In genomic region chr17:24960852-24961715, GRCm38 (mm10) we compare ENCODE assay signal across 8 mouse cellular contexts. TPM values are rescaled to one million over a fixed set of nuclear protein-coding genes. Genes with fewer than 3 reads are reported as not detected.
DNase-seq lines count a peak whose midpoint lies in the region; ATAC-seq and TF ChIP-seq lines count a peak whose summit lies in the region.

No protein-coding gene starts in this region.

- TF ChIP-seq CTCF in testis, adult 2 months (IDR thresholded peaks at IDR 0.05; ENCODE audit: control insufficient read depth, insufficient read depth, insufficient replicate concordance, low read depth, low read length), result no peak

- H3K4me2 ChIP-seq in embryonic facial prominence, embryonic 15.5 days (replicated peaks), result peak overlapping the region; percentile 63
- peak overlapping the region; percentile 49 for H3K4me2 ChIP-seq in limb, embryonic 11.5 days (ENCODE audit: low read depth, severe bottlenecking)
- peak overlapping the region; percentile 76 for H3K4me2 ChIP-seq in neural tube, embryonic 15.5 days

- no peaks in the 10 kb centered on the region for H3K9me3 ChIP-seq in embryonic facial prominence, embryonic 15.5 days (replicated peaks)
- no peaks in the 10 kb centered on the region for H3K9me3 ChIP-seq in limb, embryonic 11.5 days (ENCODE audit: control insufficient read depth, low read length)
- no peaks in the 10 kb centered on the region for H3K9me3 ChIP-seq in neural tube, embryonic 15.5 days (replicated peaks)

- 11% methylated on average over 21 of the region's 21 CpGs for WGBS in embryonic facial prominence, embryonic 15.5 days
- WGBS in limb, embryonic 11.5 days, result 16% methylated on average over 21 of the region's 21 CpGs
- WGBS in neural tube, embryonic 15.5 days, result 14% methylated on average over 21 of the region's 21 CpGs

- DNase-seq in testis, postnatal 14 days (ENCODE audit: low spot score), result no peak
- DNase-seq in limb, embryonic 11.5 days (ENCODE audit: low spot score), result no peak
- DNase-seq in left cerebral cortex, postnatal 36 days (ENCODE audit: low spot score in 2 of 2), result no peak
- DNase-seq in left cerebral cortex, postnatal 25 days (ENCODE audit: low spot score in 2 of 2), result no peak
- no peak for DNase-seq in cerebellum, adult 9-11 months

- H3K4me3 ChIP-seq in testis, adult 2 months (ENCODE audit: control insufficient read depth, low read depth, low read length), result peak overlapping the region; percentile 66
- peak overlapping the region; percentile 97 for H3K4me3 ChIP-seq in embryonic facial prominence, embryonic 15.5 days (replicated peaks)
- H3K4me3 ChIP-seq in limb, embryonic 11.5 days (ENCODE audit: low read depth, low read length), result peak overlapping the region; percentile 93
- H3K4me3 ChIP-seq in neural tube, embryonic 15.5 days (replicated peaks), result peak overlapping the region; percentile 98

- 0 out of 2 replicates have a peak, but pooled peaks have one; percentile 8 for ATAC-seq in embryonic facial prominence, embryonic 15.5 days (ENCODE audit: insufficient number of reproducible peaks, low FRiP score, low TSS enrichment, low read depth)
- ATAC-seq in limb, embryonic 11.5 days (ENCODE audit: insufficient number of reproducible peaks, low FRiP score, low TSS enrichment, low read depth), result peak; percentile 49
- ATAC-seq in neural tube, embryonic 15.5 days (ENCODE audit: low FRiP score), result peak; percentile 29

- peaks cover 4% of the 10 kb centered on the region for H3K36me3 ChIP-seq in testis, adult 2 months (ENCODE audit: control insufficient read depth, insufficient read depth, low read length)
- peaks cover 47% of the 10 kb centered on the region for H3K36me3 ChIP-seq in embryonic facial prominence, embryonic 15.5 days
- peaks cover 29% of the 10 kb centered on the region; the same call in 1 of the 2 replicates for H3K36me3 ChIP-seq in limb, embryonic 11.5 days (ENCODE audit: control insufficient read depth, insufficient read depth, low read length)
- H3K36me3 ChIP-seq in neural tube, embryonic 15.5 days, result peaks cover 46% of the 10 kb centered on the region

- TF ChIP-seq POLR2A in testis, adult 2 months (IDR thresholded peaks at IDR 0.05; ENCODE audit: control insufficient read depth, low read depth, low read length), result no peak

- intact Hi-C loops in left cerebral cortex, postnatal 36 days (cut with DNase I), result loop anchor here (2.0 kb wide), 1 partner anchor 24 kb away; the partner anchor contains the start of gene Mapk8ip3
- intact Hi-C loops in left cerebral cortex, postnatal 25 days (cut with DNase I), result no loop called here

- no peaks in the 10 kb centered on the region for H3K27me3 ChIP-seq in testis, adult 2 months (ENCODE audit: control insufficient read depth, insufficient read depth, low read length)
- no peaks in the 10 kb centered on the region for H3K27me3 ChIP-seq in embryonic facial prominence, embryonic 15.5 days
- H3K27me3 ChIP-seq in limb, embryonic 11.5 days (ENCODE audit: control insufficient read depth, insufficient read depth, low read length), result no peaks in the 10 kb centered on the region
- H3K27me3 ChIP-seq in neural tube, embryonic 15.5 days (replicated peaks), result no peaks in the 10 kb centered on the region

- H3K27ac ChIP-seq in testis, adult 2 months (ENCODE audit: control insufficient read depth, insufficient read depth, low read depth, low read length), result peak overlapping the region; percentile 59
- H3K27ac ChIP-seq in embryonic facial prominence, embryonic 15.5 days (replicated peaks), result no peak overlapping the region
- no peak overlapping the region for H3K27ac ChIP-seq in limb, embryonic 11.5 days (replicated peaks; ENCODE audit: low read depth, low read length)
- peak overlapping the region; percentile 58 for H3K27ac ChIP-seq in neural tube, embryonic 15.5 days (replicated peaks)

- peaks cover 7% of the 10 kb centered on the region for H3K4me1 ChIP-seq in testis, adult 2 months (ENCODE audit: control insufficient read depth, insufficient read depth, low read length)
- peaks cover 11% of the 10 kb centered on the region for H3K4me1 ChIP-seq in embryonic facial prominence, embryonic 15.5 days
- peaks cover 5% of the 10 kb centered on the region; the same call in 1 of the 2 replicates for H3K4me1 ChIP-seq in limb, embryonic 11.5 days (ENCODE audit: control insufficient read depth, insufficient read depth, low read length)
- peaks cover 18% of the 10 kb centered on the region for H3K4me1 ChIP-seq in neural tube, embryonic 15.5 days

- H3K9ac ChIP-seq in embryonic facial prominence, embryonic 15.5 days, result peak overlapping the region; percentile 21; the same call in 1 of the 2 replicates
- H3K9ac ChIP-seq in limb, embryonic 11.5 days (ENCODE audit: low read length), result peak overlapping the region; percentile 17; the same call in 1 of the 2 replicates
- peak overlapping the region; percentile 31; the same call in 1 of the 2 replicates for H3K9ac ChIP-seq in neural tube, embryonic 15.5 days (replicated peaks)

RNA-seq across cellular contexts. Expression of gene Jpt2, which starts 0.6 kb away (rescaled TPM):
- 5.4 and 6.5 TPM in 2 replicates for polyA plus RNA-seq in testis, adult 2 months (2012; rRNA removed)
- polyA plus RNA-seq in embryonic facial prominence, embryonic 15.5 days (2015; fragmentation: Nextera tagmentation; extraction: Ambion mirVana), result 148 and 166 TPM in 2 replicates
- polyA plus RNA-seq in limb, embryonic 11.5 days (2014; fragmentation: Nextera tagmentation; extraction: Ambion mirVana), result 201 and 259 TPM in 2 replicates
- polyA plus RNA-seq in neural tube, embryonic 15.5 days (2015; fragmentation: Nextera tagmentation; extraction: Ambion mirVana), result 81.4 and 102 TPM in 2 replicates
- 1 to 10 TPM; 4.8 to 5.7 TPM for total RNA-seq in left cerebral cortex, postnatal 36 days (2021)
- total RNA-seq in left cerebral cortex, postnatal 25 days (2021), result 1 to 10 TPM; 5.5 to 5.6 TPM

RNA-seq across cellular contexts. Expression of gene Mapk8ip3, which starts 24.3 kb away (rescaled TPM):
- 60.2 and 62.6 TPM in 2 replicates for polyA plus RNA-seq in testis, adult 2 months (2012; rRNA removed)
- 36.4 and 38.3 TPM in 2 replicates for polyA plus RNA-seq in embryonic facial prominence, embryonic 15.5 days (2015; fragmentation: Nextera tagmentation; extraction: Ambion mirVana)
- 31.0 and 32.0 TPM in 2 replicates for polyA plus RNA-seq in limb, embryonic 11.5 days (2014; fragmentation: Nextera tagmentation; extraction: Ambion mirVana)
- polyA plus RNA-seq in neural tube, embryonic 15.5 days (2015; fragmentation: Nextera tagmentation; extraction: Ambion mirVana), result 82.3 and 87.2 TPM in 2 replicates
- total RNA-seq in left cerebral cortex, postnatal 36 days (2021), result 100 to 1,000 TPM; 363 to 396 TPM
- total RNA-seq in left cerebral cortex, postnatal 25 days (2021), result 100 to 1,000 TPM; 345 to 372 TPM

RNA-seq across cellular contexts. Expression of gene Cramp1l, which starts 54.5 kb away (rescaled TPM):
- polyA plus RNA-seq in testis, adult 2 months (2012; rRNA removed), result 26.5 and 27.6 TPM in 2 replicates
- 7.2 and 7.8 TPM in 2 replicates for polyA plus RNA-seq in embryonic facial prominence, embryonic 15.5 days (2015; fragmentation: Nextera tagmentation; extraction: Ambion mirVana)
- polyA plus RNA-seq in limb, embryonic 11.5 days (2014; fragmentation: Nextera tagmentation; extraction: Ambion mirVana), result 13.0 and 14.6 TPM in 2 replicates
- 5.3 and 5.5 TPM in 2 replicates for polyA plus RNA-seq in neural tube, embryonic 15.5 days (2015; fragmentation: Nextera tagmentation; extraction: Ambion mirVana)
- 10 to 100 TPM; 28.6 to 29.0 TPM for total RNA-seq in left cerebral cortex, postnatal 36 days (2021)
- total RNA-seq in left cerebral cortex, postnatal 25 days (2021), result 10 to 100 TPM; 25.7 to 26.6 TPM

RNA-seq across cellular contexts. Expression of gene Ift140, which starts 54.8 kb away (rescaled TPM):
- polyA plus RNA-seq in testis, adult 2 months (2012; rRNA removed), result 130 and 146 TPM in 2 replicates
- polyA plus RNA-seq in embryonic facial prominence, embryonic 15.5 days (2015; fragmentation: Nextera tagmentation; extraction: Ambion mirVana), result 19.4 and 19.8 TPM in 2 replicates
- polyA plus RNA-seq in limb, embryonic 11.5 days (2014; fragmentation: Nextera tagmentation; extraction: Ambion mirVana), result 21.0 and 24.0 TPM in 2 replicates
- 15.7 and 18.6 TPM in 2 replicates for polyA plus RNA-seq in neural tube, embryonic 15.5 days (2015; fragmentation: Nextera tagmentation; extraction: Ambion mirVana)
- total RNA-seq in left cerebral cortex, postnatal 36 days (2021), result 10 to 100 TPM; 18.6 to 25.5 TPM
- total RNA-seq in left cerebral cortex, postnatal 25 days (2021), result 10 to 100 TPM; 21.9 to 23.0 TPM

Comparison
In these comparisons a context has a peak if more than half of its experiments do, and no peak if none do; other contexts are left out.
1. H3K27ac ChIP-seq: peak in testis, adult 2 months (single experiment) and neural tube, embryonic 15.5 days (single experiment); none in embryonic facial prominence, embryonic 15.5 days (single experiment) and limb, embryonic 11.5 days (single experiment).
2. RNA of gene Jpt2, which starts 0.6 kb away (polyA plus RNA-seq): 201 to 259 TPM in limb, embryonic 11.5 days, 148 to 166 TPM in embryonic facial prominence, embryonic 15.5 days and 81.4 to 102 TPM in neural tube, embryonic 15.5 days; 5.4 to 6.5 TPM in testis, adult 2 months; every median in the first group is over 10 times any median in the second.
3. Peak in every context shown above with its lines, with median percentiles within 50 percentile points of each other: H3K4me3 ChIP-seq, ATAC-seq, H3K4me2 ChIP-seq and H3K9ac ChIP-seq.